Mouse (Mus musculus): ENCODE data around the gene Zfhx2.

Zfhx2 gene

DNA sequence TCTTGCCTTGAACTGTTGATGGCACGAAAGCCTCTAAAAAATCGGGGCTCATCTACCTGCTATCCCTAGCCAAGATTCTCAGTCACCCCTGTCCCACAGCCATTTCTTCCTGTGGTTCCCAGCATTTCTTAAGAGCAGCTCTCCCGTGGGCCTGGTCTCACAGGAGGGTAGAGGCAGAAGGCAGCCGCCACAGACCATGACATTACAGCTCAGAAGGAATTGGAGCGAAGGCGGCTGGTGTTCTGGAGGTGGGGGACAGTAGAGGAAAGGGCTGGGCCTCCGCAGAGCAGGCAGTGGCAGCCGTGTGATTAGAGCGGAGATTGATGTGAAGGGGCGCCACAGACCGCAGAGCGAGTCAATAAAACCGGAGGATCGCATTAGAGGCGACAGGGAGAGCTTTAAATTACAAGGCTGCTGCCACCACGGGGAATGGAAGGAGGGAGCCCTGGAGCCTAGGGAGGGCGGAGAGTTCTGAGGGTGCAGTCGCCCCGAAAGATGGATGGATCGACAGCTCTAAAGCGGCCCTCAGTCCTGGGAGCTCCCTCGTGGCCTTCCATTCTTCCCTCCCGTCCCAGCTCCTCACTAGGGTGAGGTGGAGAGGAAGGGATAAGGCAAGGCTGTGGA is 13.6 kb downstream of the Zfhx2 start:
- DNase-seq (ENCODE audit: low spot score), result no peak

- no peak for DNase-seq (ENCODE audit: low spot score)
Measured at GRCm38 (mm10) chr14:55077481-55078365, 14.4 kb downstream of the Zfhx2 start.

- DNase-seq (ENCODE audit: low spot score), result no peak
Measured at GRCm38 (mm10) chr14:55076956-55077355, 15.2 kb downstream of the Zfhx2 start.

GRCm38 (mm10) chr14:55076224-55076623 is 15.9 kb downstream of the Zfhx2 start:
- DNase-seq (ENCODE audit: low spot score), result no peak

DNA sequence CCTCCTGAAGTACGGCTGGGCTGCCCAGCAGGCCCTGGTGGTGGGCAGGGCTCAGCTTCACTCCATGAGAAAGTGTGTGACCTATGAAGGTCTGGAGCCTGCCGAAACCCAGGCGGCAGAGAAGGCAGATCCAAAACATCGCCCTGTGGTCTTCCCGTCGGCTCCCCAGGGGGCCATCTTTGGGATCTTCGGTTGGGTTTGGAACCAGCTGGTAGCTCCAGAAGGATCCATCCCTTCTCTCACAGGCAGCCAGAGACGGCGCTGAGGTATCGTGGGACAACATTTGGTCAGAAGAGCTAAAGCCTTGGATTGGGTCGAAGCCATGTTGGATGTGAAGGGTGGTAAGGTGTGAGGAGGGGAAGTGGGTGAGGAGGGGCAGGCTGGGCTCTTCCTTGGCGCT is 17.7 kb downstream of the Zfhx2 start:
- no peak for DNase-seq (ENCODE audit: low spot score)

DNA sequence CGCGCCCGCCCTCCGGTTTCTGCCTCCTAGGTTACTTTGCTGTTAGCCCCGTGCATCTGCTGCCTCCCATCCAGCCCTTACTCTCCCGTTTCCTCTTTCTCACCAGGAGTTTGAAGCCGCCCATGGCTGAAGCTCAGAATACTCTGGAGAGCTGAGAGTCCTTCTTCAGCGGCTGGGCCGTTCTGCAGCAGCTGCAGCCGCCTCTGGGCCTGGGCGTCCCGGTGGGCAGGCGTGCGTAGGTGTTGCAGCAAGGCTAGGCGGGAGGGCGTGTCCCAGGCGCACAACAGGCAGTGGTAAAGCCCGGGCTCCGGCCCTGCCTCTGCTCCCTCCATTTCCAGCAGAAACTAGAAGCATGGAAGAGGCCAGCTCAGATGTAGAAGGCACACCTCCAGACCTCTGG is 20.4 kb downstream of the Zfhx2 start:
- no peak for DNase-seq (ENCODE audit: low spot score)

DNA sequence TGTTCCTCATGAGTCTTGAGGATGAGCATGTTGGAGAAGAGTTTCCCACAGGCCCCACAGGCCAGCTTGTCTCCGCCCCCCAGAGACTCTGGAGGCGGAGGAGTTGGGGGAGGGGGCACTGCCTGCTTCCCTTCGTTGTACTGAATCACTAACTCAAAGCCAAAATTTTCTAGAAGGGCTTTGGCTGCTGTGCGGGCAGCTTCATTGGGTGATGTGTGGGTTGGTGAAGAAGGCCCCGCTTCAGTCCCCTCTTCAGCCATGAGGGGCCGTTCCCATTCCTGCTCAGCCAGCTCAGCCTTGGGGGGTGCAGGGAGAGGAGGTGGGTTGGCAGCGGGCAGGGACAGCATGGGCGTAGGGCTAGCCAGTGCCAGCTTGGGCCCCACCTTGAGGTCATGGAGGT is 26.1 kb downstream of the Zfhx2 start:
- DNase-seq (ENCODE audit: low spot score), result no peak

DNA sequence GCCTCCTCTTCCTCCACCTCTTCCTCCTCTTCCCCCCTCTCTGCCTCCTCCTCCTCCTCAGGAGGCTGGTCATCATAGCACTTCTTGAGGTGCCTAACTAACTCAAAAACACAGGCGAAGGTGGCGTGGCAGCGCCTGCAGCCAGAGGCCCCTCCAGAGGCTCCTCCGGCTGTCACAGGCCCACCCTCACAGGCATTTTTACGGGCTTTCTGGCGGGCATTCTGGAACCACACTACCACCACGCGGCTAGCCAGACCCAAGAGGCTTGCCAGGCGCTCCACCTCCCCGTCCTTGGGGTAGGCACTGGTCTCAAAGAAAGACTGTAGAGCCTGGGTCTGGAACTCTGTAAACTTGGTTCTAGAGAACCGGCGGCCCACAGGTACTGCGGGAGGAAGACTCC is 26.7 kb downstream of the Zfhx2 start:
- DNase-seq (ENCODE audit: low spot score), result no peak

GRCm38 (mm10) chr14:55064481-55065370 is 27.4 kb downstream of the Zfhx2 start:
- DNase-seq (ENCODE audit: low spot score), result no peak

DNA sequence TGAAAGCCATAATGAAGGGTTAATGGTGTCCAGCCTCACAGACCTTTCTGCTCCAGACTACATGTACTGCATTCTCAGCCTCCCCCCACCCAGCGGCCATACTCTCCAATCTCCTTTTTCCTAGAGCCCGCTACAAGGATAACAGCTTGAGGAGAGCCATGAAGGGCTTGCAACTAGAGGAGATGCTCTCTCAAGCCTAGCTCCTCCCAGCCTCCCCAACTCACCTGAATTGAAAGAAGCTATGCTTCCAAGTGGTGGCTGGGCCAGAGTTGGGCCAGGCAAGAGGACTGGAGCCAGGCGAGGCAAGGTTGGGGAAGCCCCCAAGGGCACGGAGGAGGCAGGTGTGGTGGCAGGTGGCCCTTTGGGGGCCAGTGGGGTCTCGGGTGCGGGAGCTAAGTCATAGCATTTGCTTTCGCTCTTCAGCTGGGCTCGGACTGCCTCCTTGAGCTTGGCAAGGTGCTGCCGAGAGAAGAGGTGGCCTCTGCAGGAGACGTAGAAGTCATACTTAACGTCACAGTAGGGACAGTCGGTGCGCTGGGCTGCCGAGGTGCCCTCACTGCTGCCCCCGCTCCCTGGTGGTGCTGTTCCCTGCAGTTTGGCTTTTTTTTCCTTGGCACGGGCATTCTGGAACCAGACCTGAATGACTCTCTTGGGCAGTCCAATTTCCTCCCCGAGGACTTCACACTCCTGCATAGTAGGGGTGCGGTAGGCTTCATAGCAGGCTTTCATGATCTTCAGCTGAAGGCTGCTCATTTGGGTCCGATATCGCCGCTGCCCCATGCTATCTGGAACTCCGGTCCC is 28.3 kb downstream of the Zfhx2 start:
- DNase-seq (ENCODE audit: low spot score), result no peak

DNA sequence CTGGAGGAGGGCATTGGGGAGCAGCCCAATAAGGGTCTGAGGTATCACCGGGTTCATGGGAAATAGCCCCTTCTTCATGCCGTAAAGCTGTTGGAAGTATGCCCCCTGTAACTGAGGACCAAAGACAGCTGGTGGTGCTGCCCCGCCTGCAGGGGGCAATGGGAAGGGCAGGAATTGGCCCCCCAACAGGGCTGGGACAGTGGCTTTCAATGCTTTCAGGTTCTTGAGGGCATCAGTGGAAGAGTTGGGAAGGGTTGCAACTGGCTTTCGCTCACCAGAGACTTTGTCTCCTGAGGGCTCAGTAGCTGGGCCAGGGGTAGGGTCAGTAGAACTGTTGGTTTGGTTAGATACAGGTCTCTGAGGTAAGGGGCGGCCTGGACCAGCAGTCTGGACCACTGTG is 29.0 kb downstream of the Zfhx2 start:
- DNase-seq (ENCODE audit: low spot score), result no peak

DNA sequence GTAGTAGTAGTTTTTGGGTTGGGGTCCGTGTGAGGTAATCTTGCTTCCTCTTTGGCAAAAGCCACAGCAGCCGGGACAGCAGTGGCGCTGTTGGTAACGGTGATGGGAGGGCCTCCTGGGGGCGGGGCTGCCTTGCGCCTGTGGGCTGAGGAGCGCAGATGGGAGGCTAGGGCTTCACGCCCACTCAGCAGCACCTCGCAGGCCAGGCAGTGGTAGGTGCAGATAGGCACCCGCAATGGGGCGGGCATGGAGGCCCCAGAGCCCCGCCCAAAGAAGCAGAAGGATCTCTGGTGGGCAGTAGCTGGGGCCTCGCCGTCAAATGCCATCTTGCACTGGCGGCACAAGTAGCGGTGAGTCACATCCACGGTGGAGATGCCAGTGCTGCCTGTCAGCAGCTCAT is 29.5 kb downstream of the Zfhx2 start:
- no peak for DNase-seq (ENCODE audit: low spot score)

GRCm38 (mm10) chr14:55061845-55062244 is 30.3 kb downstream of the Zfhx2 start:
- DNase-seq (ENCODE audit: low spot score), result no peak

GRCm38 (mm10) chr14:55059931-55060330 is 32.2 kb downstream of the Zfhx2 start:
- DNase-seq (ENCODE audit: low spot score), result no peak

DNA sequence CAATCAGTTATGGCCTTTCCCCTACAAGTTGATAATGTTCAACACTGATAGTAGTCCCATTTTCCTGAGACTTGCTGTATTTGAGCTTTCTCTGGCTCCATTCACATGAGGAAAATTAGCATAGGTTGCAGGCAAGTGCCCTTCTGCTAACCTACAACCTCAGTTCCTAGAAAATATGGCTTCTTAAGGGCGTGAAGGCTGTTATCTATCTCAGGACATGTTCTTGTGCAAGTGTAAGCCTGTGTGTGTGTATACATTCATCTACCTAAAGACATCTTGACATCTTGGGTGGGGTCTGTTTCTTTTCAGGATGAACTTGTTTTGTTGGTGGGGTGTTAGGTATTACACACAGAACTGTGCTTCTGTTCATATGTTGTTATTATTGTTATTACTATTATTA is 33.1 kb downstream of the Zfhx2 start:
- DNase-seq (ENCODE audit: low spot score), result no peak

GRCm38 (mm10) chr14:55055167-55055834 is 36.8 kb downstream of the Zfhx2 start:
- peak; percentile 83 for DNase-seq (ENCODE audit: low spot score)

DNA sequence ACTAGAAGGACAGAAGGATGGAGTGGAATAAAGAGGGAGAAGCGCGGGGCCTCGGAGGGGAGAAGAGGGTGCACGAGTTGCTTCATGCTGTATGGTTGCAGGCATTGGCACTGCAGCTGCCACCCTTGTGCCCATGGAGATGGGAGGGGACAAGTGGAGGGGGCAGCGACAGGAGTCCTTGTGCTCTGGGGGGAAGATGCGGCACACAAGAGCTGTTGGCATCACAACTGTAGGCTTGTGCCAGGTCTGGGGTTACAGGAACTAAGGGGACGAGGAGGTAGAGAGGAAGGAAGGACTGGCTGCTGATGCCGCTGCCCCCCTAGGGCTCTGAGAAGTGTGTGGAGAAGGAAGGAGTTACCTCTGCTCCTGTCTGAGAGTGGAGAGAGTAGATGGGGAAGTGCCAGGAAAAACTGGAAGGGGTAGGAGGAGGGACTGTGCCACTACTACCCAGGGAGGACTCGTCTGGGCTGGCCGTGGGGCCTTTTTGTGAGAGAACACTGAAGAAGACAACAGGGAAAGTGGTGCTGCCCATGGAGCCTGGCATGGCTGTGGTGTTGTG is 37.9 kb downstream of the Zfhx2 start:
- no peak for DNase-seq (ENCODE audit: low spot score)

- no peak for DNase-seq (ENCODE audit: low spot score)
Measured at GRCm38 (mm10) chr14:55053708-55054190, 38.4 kb downstream of the Zfhx2 start.

DNA sequence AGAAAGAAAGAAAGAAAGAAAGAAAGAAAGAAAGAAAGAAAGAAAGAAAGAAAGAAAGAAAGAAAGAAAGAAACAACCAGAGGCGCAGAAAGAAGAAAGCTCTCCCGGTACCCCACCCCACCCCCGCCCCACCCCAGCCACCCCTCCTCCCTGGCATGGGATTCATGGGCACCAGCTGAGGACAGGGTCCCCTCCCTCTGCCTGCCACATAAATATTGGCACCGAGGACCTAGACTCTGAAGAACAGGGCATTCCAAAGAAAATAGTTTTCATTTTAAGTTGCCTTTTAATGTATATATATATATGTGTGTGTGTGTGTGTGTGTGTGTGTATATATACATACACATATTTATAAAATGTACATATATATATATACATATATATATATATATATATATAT is 39.1 kb downstream of the Zfhx2 start:
- DNase-seq (ENCODE audit: low spot score), result no peak

- no peak for DNase-seq (ENCODE audit: low spot score)
Measured at GRCm38 (mm10) chr14:55052496-55052895, 39.6 kb downstream of the Zfhx2 start.
